Mouse (Mus musculus): ENCODE measurements around the gene Ahdc1. TPM values are rescaled to one million over a fixed set of nuclear protein-coding genes. Genes with fewer than 3 reads are reported as not detected.

Ahdc1 gene
- polyA plus RNA-seq, 1 experiment from 2014 or later = 12.9 TPM

GRCm38 (mm10) chr4:133115721-133116429 lies 104.8 kb downstream of the Ahdc1 start:
- Histone ChIP-seq H3K4me1 (replicated peaks; ENCODE audit: control insufficient read depth, insufficient read depth, low read length) (peaks cover 18% of the 10 kb centered on the region; the same call in 1 of the 2 replicates), H3K36me3 (replicated peaks; ENCODE audit: control insufficient read depth, insufficient read depth) (no peaks in the 10 kb centered on the region), H3K27me3 (ENCODE audit: control insufficient read depth, insufficient read depth, low read length) (no peaks in the 10 kb centered on the region), H3K27ac (peak overlapping the region; percentile 49), H3K9ac (no peak overlapping the region), H3K4me3 (replicated peaks; ENCODE audit: low read length) (no peak overlapping the region), H3K9me3 (ENCODE audit: control insufficient read depth, low read length) (no peaks in the 10 kb centered on the region), H3K4me2 (replicated peaks) (no peak overlapping the region)
- 62% methylated on average over 14 of the region's 14 CpGs for WGBS
- DNase-seq (ENCODE audit: low spot score) (no peak), ATAC-seq (ENCODE audit: low FRiP score) (peak; percentile 46; the same call in 1 of the 2 replicates)

- Histone ChIP-seq H3K9ac (0 out of 2 replicates have a peak overlapping the region, but pooled peaks have one; percentile 49), H3K4me2 (replicated peaks) (no peak overlapping the region), H3K4me1 (replicated peaks; ENCODE audit: control insufficient read depth, insufficient read depth, low read length) (peaks cover 18% of the 10 kb centered on the region; the same call in 1 of the 2 replicates), H3K27me3 (ENCODE audit: control insufficient read depth, insufficient read depth, low read length) (no peaks in the 10 kb centered on the region), H3K27ac (peak overlapping the region; percentile 84), H3K4me3 (replicated peaks; ENCODE audit: low read length) (no peak overlapping the region), H3K9me3 (ENCODE audit: control insufficient read depth, low read length) (no peaks in the 10 kb centered on the region), H3K36me3 (replicated peaks; ENCODE audit: control insufficient read depth, insufficient read depth) (no peaks in the 10 kb centered on the region)
- 75% methylated on average over 3 of the region's 3 CpGs for WGBS
- DNase-seq (ENCODE audit: low spot score) (no peak), ATAC-seq (ENCODE audit: low FRiP score) (no peak)
Measured at GRCm38 (mm10) chr4:133116756-133117470, 105.9 kb downstream of the Ahdc1 start.

- no peak for DNase-seq (ENCODE audit: low spot score)
- no peak overlapping the region for H3K4me3 ChIP-seq (replicated peaks; ENCODE audit: low read length)
- H3K27me3 ChIP-seq (ENCODE audit: control insufficient read depth, insufficient read depth, low read length) = no peaks in the 10 kb centered on the region
- peak overlapping the region; percentile 49 for H3K9ac ChIP-seq
- 31% methylated on average over 18 of the region's 18 CpGs for WGBS
- H3K27ac ChIP-seq = peak overlapping the region; percentile 84
- H3K4me1 ChIP-seq (replicated peaks; ENCODE audit: control insufficient read depth, insufficient read depth, low read length) = peaks cover 18% of the 10 kb centered on the region; the same call in 1 of the 2 replicates
- no peaks in the 10 kb centered on the region for H3K9me3 ChIP-seq (ENCODE audit: control insufficient read depth, low read length)
- H3K36me3 ChIP-seq (replicated peaks; ENCODE audit: control insufficient read depth, insufficient read depth) = no peaks in the 10 kb centered on the region
- peak; percentile 49; the same call in 1 of the 2 replicates for ATAC-seq (ENCODE audit: low FRiP score)
- H3K4me2 ChIP-seq (replicated peaks) = peak overlapping the region; percentile 30; the same call in 1 of the 2 replicates
Measured at GRCm38 (mm10) chr4:133117556-133118411, 106.7 kb downstream of the Ahdc1 start.

GRCm38 (mm10) chr4:133118775-133119375 lies 107.8 kb downstream of the Ahdc1 start:
- H3K36me3 ChIP-seq (replicated peaks; ENCODE audit: control insufficient read depth, insufficient read depth) = no peaks in the 10 kb centered on the region
- no peak overlapping the region for H3K4me3 ChIP-seq (replicated peaks; ENCODE audit: low read length)
- DNase-seq (ENCODE audit: low spot score) (no peak), ATAC-seq (ENCODE audit: low FRiP score) (no peak)
- H3K4me2 ChIP-seq (replicated peaks) = no peak overlapping the region
- H3K4me1 ChIP-seq (replicated peaks; ENCODE audit: control insufficient read depth, insufficient read depth, low read length) = peaks cover 18% of the 10 kb centered on the region; the same call in 1 of the 2 replicates
- no peaks in the 10 kb centered on the region for H3K9me3 ChIP-seq (ENCODE audit: control insufficient read depth, low read length)
- no peaks in the 10 kb centered on the region for H3K27me3 ChIP-seq (ENCODE audit: control insufficient read depth, insufficient read depth, low read length)
- no peak overlapping the region for H3K27ac ChIP-seq
- no peak overlapping the region for H3K9ac ChIP-seq
- 85% methylated on average over 6 of the region's 6 CpGs for WGBS

GRCm38 (mm10) chr4:133119579-133119978 lies 108.5 kb downstream of the Ahdc1 start:
- Histone ChIP-seq H3K9me3 (ENCODE audit: control insufficient read depth, low read length) (no peaks in the 10 kb centered on the region), H3K27ac (no peak overlapping the region), H3K4me1 (replicated peaks; ENCODE audit: control insufficient read depth, insufficient read depth, low read length) (peaks cover 18% of the 10 kb centered on the region; the same call in 1 of the 2 replicates), H3K4me3 (replicated peaks; ENCODE audit: low read length) (no peak overlapping the region), H3K27me3 (ENCODE audit: control insufficient read depth, insufficient read depth, low read length) (no peaks in the 10 kb centered on the region), H3K9ac (no peak overlapping the region), H3K4me2 (replicated peaks) (no peak overlapping the region), H3K36me3 (replicated peaks; ENCODE audit: control insufficient read depth, insufficient read depth) (no peaks in the 10 kb centered on the region)
- WGBS = 87% methylated on average over 6 of the region's 6 CpGs
- DNase-seq (ENCODE audit: low spot score) (no peak), ATAC-seq (ENCODE audit: low FRiP score) (no peak)

- WGBS = 7% methylated on average over 11 of the region's 11 CpGs
- Histone ChIP-seq H3K4me1 (replicated peaks; ENCODE audit: control insufficient read depth, insufficient read depth, low read length) (peaks cover 18% of the 10 kb centered on the region; the same call in 1 of the 2 replicates), H3K4me3 (replicated peaks; ENCODE audit: low read length) (no peak overlapping the region), H3K27ac (0 out of 2 replicates have a peak overlapping the region, but pooled peaks have one; percentile 15), H3K27me3 (ENCODE audit: control insufficient read depth, insufficient read depth, low read length) (no peaks in the 10 kb centered on the region), H3K9me3 (ENCODE audit: control insufficient read depth, low read length) (no peaks in the 10 kb centered on the region), H3K9ac (no peak overlapping the region), H3K4me2 (replicated peaks) (no peak overlapping the region), H3K36me3 (replicated peaks; ENCODE audit: control insufficient read depth, insufficient read depth) (no peaks in the 10 kb centered on the region)
- DNase-seq (ENCODE audit: low spot score) (no peak), ATAC-seq (ENCODE audit: low FRiP score) (no peak)
Measured at GRCm38 (mm10) chr4:133120833-133121321, 109.8 kb downstream of the Ahdc1 start.

- H3K27me3 ChIP-seq (ENCODE audit: control insufficient read depth, insufficient read depth, low read length) = no peaks in the 10 kb centered on the region
- H3K4me1 ChIP-seq (replicated peaks; ENCODE audit: control insufficient read depth, insufficient read depth, low read length) = peaks cover 15% of the 10 kb centered on the region; the same call in 1 of the 2 replicates
- DNase-seq (ENCODE audit: low spot score) (no peak), ATAC-seq (ENCODE audit: low FRiP score) (no peak)
- H3K4me2 ChIP-seq (replicated peaks) = no peak overlapping the region
- no peak overlapping the region for H3K4me3 ChIP-seq (replicated peaks; ENCODE audit: low read length)
- H3K9ac ChIP-seq = no peak overlapping the region
- no peak overlapping the region for H3K27ac ChIP-seq
- no peaks in the 10 kb centered on the region for H3K9me3 ChIP-seq (ENCODE audit: control insufficient read depth, low read length)
- 90% methylated on average over 1 of the region's 1 CpGs for WGBS
- H3K36me3 ChIP-seq (replicated peaks; ENCODE audit: control insufficient read depth, insufficient read depth) = no peaks in the 10 kb centered on the region
Measured at GRCm38 (mm10) chr4:133121416-133121815, 110.4 kb downstream of the Ahdc1 start.

DNA sequence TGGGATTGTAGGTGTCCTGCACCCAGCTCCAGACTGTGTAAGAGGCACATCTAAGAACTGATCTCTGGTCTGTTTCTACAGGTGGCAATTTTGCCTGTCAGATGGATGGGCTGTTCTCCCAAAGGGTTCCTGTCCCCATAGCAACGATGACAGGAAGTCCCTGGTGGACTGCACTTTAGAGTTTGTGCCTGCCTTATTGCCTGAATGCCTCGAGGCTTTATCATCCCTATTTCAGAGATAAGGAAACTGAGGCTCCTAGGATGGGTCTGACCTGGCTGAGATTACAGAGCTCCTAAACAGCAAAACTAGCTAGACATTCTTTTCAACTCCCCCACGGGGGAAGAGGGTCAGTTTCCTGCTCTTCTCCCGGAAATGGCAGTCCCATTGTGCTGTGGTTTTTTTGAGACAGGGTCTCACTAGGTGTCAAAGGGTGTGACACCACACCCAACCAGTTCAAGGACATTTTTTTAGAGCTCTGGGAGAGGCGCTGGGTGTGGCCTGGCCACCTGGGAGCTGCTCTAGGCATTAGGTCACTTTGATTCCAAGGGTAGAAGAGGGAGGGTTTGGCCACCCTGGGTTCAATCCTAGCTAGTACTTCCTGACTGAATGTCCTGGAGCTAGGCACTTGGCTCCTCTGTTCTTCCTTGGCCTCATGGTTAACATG lies 111.0 kb downstream of the Ahdc1 start:
- Histone ChIP-seq H3K4me1 (replicated peaks; ENCODE audit: control insufficient read depth, insufficient read depth, low read length) (peaks cover 10% of the 10 kb centered on the region; the same call in 1 of the 2 replicates), H3K9me3 (ENCODE audit: control insufficient read depth, low read length) (no peaks in the 10 kb centered on the region), H3K27ac (no peak overlapping the region), H3K27me3 (ENCODE audit: control insufficient read depth, insufficient read depth, low read length) (no peaks in the 10 kb centered on the region), H3K4me2 (replicated peaks) (no peak overlapping the region), H3K9ac (no peak overlapping the region), H3K36me3 (replicated peaks; ENCODE audit: control insufficient read depth, insufficient read depth) (no peaks in the 10 kb centered on the region), H3K4me3 (replicated peaks; ENCODE audit: low read length) (no peak overlapping the region)
- ATAC-seq (ENCODE audit: low FRiP score) (no peak), DNase-seq (ENCODE audit: low spot score) (no peak)
- 47% methylated on average over 5 of the region's 5 CpGs for WGBS
